Mouse (Mus musculus): ENCODE measurements around the gene Hs3st3a1. TPM values are rescaled to one million over a fixed set of nuclear protein-coding genes. Genes with fewer than 3 reads are reported as not detected.

Hs3st3a1 gene
- polyA plus RNA-seq, 1 experiment, result 0.83 TPM

DNA sequence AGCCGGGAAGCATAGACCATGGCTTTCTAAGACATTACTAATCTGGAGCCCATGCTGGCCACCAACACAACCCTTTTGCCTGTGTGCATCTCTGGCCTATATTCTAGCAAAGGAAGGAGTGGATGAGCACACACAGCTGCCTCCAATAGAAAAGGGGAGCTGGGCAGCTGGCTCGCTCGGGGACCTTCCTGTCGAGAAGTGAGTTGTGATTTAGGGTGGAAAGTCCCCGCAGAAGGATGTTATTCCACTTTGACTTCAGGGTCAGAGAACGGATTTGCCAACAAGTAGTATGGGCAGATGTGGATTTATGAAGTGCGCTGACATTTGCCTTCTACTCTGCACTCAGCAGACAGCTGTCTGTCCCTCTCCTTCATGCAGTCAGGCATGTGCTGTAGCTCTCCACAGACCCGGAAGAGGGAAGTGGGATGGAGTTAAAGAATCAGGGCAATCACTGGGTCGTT is 108.1 kb downstream of the Hs3st3a1 start:
- Histone ChIP-seq H3K79me2 (ENCODE audit: control insufficient read depth, insufficient read depth) (no peaks in the 10 kb centered on the region), H3K4me3 (ENCODE audit: insufficient read depth, poor library complexity, severe bottlenecking) (no peak overlapping the region), H3K27me3 (ENCODE audit: control insufficient read depth, insufficient read depth, insufficient read length) (no peaks in the 10 kb centered on the region), H3ac (ENCODE audit: control insufficient read depth, insufficient read length, low read depth) (no peak overlapping the region), H3K79me3 (ENCODE audit: low read depth) (no peaks in the 10 kb centered on the region), H3K36me3 (ENCODE audit: control insufficient read depth, insufficient read depth) (no peaks in the 10 kb centered on the region)
- no peak for TF ChIP-seq CTCF (IDR thresholded peaks at IDR 0.05; ENCODE audit: control insufficient read depth, insufficient read depth, insufficient read length)
- no peak for TF ChIP-seq MYOD1 (IDR thresholded peaks at IDR 0.05; ENCODE audit: control insufficient read depth, insufficient read length, low read depth)
- no peak for TF ChIP-seq CEBPB (IDR thresholded peaks at IDR 0.05; ENCODE audit: low read depth)

DNA sequence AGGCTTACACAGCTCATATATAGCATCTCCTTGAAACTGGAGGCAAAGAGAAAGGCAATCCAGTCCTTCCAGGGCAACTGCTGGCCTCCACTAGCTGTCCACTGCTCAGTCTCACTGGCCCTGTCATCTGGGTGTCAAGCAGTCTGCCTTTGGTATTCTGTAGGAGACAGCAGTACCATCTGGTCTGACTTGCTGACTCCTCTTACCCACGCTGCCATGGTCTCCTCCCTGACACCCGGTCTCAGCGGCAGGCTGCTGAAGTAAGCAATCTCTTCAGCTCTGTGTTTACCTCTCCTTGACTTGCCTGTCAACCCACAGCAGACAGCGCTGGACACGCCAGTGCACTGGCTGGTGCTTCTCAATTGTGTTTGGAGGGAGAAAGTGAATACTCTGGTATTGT is 109.1 kb downstream of the Hs3st3a1 start:
- no peaks in the 10 kb centered on the region for H3K27me3 ChIP-seq (ENCODE audit: control insufficient read depth, insufficient read depth, insufficient read length)
- H3ac ChIP-seq (ENCODE audit: control insufficient read depth, insufficient read length, low read depth), result no peak overlapping the region
- no peaks in the 10 kb centered on the region for H3K36me3 ChIP-seq (ENCODE audit: control insufficient read depth, insufficient read depth)
- no peak for TF ChIP-seq CTCF (IDR thresholded peaks at IDR 0.05; ENCODE audit: control insufficient read depth, insufficient read depth, insufficient read length)
- TF ChIP-seq CEBPB (IDR thresholded peaks at IDR 0.05; ENCODE audit: low read depth), result no peak
- no peak for TF ChIP-seq MAX (IDR thresholded peaks at IDR 0.05)
- TF ChIP-seq MYOG (IDR thresholded peaks at IDR 0.05; ENCODE audit: control insufficient read depth, extremely low read depth, insufficient read length), result no peak
- no peak for TF ChIP-seq FOSL1 (IDR thresholded peaks at IDR 0.05; ENCODE audit: insufficient read depth, low read length, poor library complexity, severe bottlenecking)
- TF ChIP-seq MYOD1 (IDR thresholded peaks at IDR 0.05; ENCODE audit: control insufficient read depth, insufficient read length, low read depth), result no peak
- no peak for TF ChIP-seq USF1 (IDR thresholded peaks at IDR 0.05; ENCODE audit: low read depth)
- no peak overlapping the region for H3K4me3 ChIP-seq (ENCODE audit: insufficient read depth, poor library complexity, severe bottlenecking)
- no peaks in the 10 kb centered on the region for H3K79me3 ChIP-seq (ENCODE audit: low read depth)
- no peaks in the 10 kb centered on the region for H3K79me2 ChIP-seq (ENCODE audit: control insufficient read depth, insufficient read depth)

DNA sequence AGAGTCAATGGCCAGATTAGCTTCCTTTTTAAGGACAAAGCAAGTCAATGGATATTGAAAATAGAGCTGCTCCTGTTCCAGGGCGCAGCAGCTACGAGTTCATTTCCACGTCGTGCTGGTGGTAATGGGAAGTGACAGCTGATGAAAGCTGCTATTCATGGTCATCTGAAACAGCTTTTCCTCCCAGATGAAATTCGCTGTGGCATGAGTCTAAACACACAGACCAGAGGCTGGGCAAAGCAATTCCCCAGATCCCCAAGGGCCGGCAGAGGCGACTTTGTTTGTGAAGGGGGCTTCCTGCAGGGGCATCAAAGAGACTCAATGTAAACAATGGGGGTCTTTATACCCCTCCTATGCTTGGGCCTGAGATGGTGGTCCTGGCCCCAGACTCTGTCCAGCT is 114.2 kb downstream of the Hs3st3a1 start:
- Histone ChIP-seq H3K79me2 (ENCODE audit: control insufficient read depth, insufficient read depth) (no peaks in the 10 kb centered on the region), H3K4me3 (ENCODE audit: insufficient read depth, poor library complexity, severe bottlenecking) (no peak overlapping the region), H3K79me3 (ENCODE audit: low read depth) (no peaks in the 10 kb centered on the region), H3K36me3 (ENCODE audit: control insufficient read depth, insufficient read depth) (no peaks in the 10 kb centered on the region), H3ac (ENCODE audit: control insufficient read depth, insufficient read length, low read depth) (no peak overlapping the region), H3K27me3 (ENCODE audit: control insufficient read depth, insufficient read depth, insufficient read length) (no peaks in the 10 kb centered on the region)
- TF ChIP-seq MYOG (IDR thresholded peaks at IDR 0.05; ENCODE audit: control insufficient read depth, extremely low read depth, insufficient read length), result no peak
- TF ChIP-seq CTCF (IDR thresholded peaks at IDR 0.05; ENCODE audit: control insufficient read depth, insufficient read depth, insufficient read length), result no peak
- no peak for TF ChIP-seq USF1 (IDR thresholded peaks at IDR 0.05; ENCODE audit: low read depth)
- TF ChIP-seq MYOD1 (IDR thresholded peaks at IDR 0.05; ENCODE audit: control insufficient read depth, insufficient read length, low read depth), result no peak
- TF ChIP-seq CEBPB (IDR thresholded peaks at IDR 0.05; ENCODE audit: low read depth), result no peak
- no peak for TF ChIP-seq MAX (IDR thresholded peaks at IDR 0.05)
- TF ChIP-seq FOSL1 (IDR thresholded peaks at IDR 0.05; ENCODE audit: insufficient read depth, low read length, poor library complexity, severe bottlenecking), result no peak

DNA sequence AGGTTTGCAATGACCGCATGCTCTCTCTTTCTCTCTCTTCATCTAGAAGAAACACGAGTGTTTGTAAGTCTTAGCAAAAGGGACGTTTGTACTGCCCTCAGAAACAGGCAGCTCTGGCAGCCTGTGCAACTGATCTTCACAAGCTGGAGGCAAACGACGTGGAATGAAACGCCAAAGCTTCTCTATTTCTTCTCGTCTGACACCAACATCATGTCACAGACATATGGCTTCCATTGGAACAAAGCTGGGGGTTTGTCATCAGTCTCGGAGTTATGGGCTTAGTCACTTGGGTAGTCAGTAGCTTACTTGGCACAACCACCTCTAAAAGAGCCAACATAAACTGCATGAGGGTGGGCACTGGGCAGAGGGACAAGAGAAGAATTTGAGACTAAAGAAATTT is 114.8 kb downstream of the Hs3st3a1 start:
- H3K27me3 ChIP-seq (ENCODE audit: control insufficient read depth, insufficient read depth, insufficient read length), result no peaks in the 10 kb centered on the region
- H3K79me3 ChIP-seq (ENCODE audit: low read depth), result no peaks in the 10 kb centered on the region
- no peak for TF ChIP-seq FOSL1 (IDR thresholded peaks at IDR 0.05; ENCODE audit: insufficient read depth, low read length, poor library complexity, severe bottlenecking)
- no peak for TF ChIP-seq USF1 (IDR thresholded peaks at IDR 0.05; ENCODE audit: low read depth)
- no peak for TF ChIP-seq CTCF (IDR thresholded peaks at IDR 0.05; ENCODE audit: control insufficient read depth, insufficient read depth, insufficient read length)
- no peak for TF ChIP-seq MAX (IDR thresholded peaks at IDR 0.05)
- no peak for TF ChIP-seq CEBPB (IDR thresholded peaks at IDR 0.05; ENCODE audit: low read depth)
- no peak for TF ChIP-seq MYOD1 (IDR thresholded peaks at IDR 0.05; ENCODE audit: control insufficient read depth, insufficient read length, low read depth)
- TF ChIP-seq MYOG (IDR thresholded peaks at IDR 0.05; ENCODE audit: control insufficient read depth, extremely low read depth, insufficient read length), result no peak
- H3K4me3 ChIP-seq (ENCODE audit: insufficient read depth, poor library complexity, severe bottlenecking), result no peak overlapping the region
- no peaks in the 10 kb centered on the region for H3K79me2 ChIP-seq (ENCODE audit: control insufficient read depth, insufficient read depth)
- H3ac ChIP-seq (ENCODE audit: control insufficient read depth, insufficient read length, low read depth), result no peak overlapping the region
- no peaks in the 10 kb centered on the region for H3K36me3 ChIP-seq (ENCODE audit: control insufficient read depth, insufficient read depth)

DNA sequence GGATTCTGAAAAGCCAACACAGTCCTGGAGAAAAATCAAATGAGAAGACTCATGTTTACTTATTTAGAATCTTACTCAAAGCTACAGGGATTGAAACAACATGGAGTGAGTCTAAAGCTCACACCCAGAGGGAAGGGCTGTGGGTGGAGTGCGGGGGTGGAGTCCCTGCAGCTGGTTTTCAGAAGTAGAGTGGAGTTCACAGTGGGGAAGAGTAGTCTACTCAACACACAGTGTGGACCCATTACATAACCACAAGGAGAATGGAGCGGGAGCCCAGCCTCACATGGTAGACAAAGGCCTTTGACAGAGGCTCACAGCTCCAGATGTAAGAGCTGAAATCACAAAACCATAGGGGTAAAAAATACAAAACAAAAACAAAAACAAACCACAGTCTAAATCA is 123.2 kb downstream of the Hs3st3a1 start:
- H3K4me3 ChIP-seq (ENCODE audit: insufficient read depth, poor library complexity, severe bottlenecking), result no peak overlapping the region
- H3K36me3 ChIP-seq (ENCODE audit: control insufficient read depth, insufficient read depth), result no peaks in the 10 kb centered on the region
- no peaks in the 10 kb centered on the region for H3K79me2 ChIP-seq (ENCODE audit: control insufficient read depth, insufficient read depth)
- no peaks in the 10 kb centered on the region for H3K27me3 ChIP-seq (ENCODE audit: control insufficient read depth, insufficient read depth, insufficient read length)
- H3ac ChIP-seq (ENCODE audit: control insufficient read depth, insufficient read length, low read depth), result no peak overlapping the region
- no peaks in the 10 kb centered on the region for H3K79me3 ChIP-seq (ENCODE audit: low read depth)
- TF ChIP-seq CTCF (IDR thresholded peaks at IDR 0.05; ENCODE audit: control insufficient read depth, insufficient read depth, insufficient read length) (no peak), USF1 (IDR thresholded peaks at IDR 0.05; ENCODE audit: low read depth) (no peak), MYOD1 (IDR thresholded peaks at IDR 0.05; ENCODE audit: control insufficient read depth, insufficient read length, low read depth) (no peak), FOSL1 (IDR thresholded peaks at IDR 0.05; ENCODE audit: insufficient read depth, low read length, poor library complexity, severe bottlenecking) (no peak), CEBPB (IDR thresholded peaks at IDR 0.05; ENCODE audit: low read depth) (no peak), MAX (IDR thresholded peaks at IDR 0.05) (no peak), MYOG (IDR thresholded peaks at IDR 0.05; ENCODE audit: control insufficient read depth, extremely low read depth, insufficient read length) (no peak)

DNA sequence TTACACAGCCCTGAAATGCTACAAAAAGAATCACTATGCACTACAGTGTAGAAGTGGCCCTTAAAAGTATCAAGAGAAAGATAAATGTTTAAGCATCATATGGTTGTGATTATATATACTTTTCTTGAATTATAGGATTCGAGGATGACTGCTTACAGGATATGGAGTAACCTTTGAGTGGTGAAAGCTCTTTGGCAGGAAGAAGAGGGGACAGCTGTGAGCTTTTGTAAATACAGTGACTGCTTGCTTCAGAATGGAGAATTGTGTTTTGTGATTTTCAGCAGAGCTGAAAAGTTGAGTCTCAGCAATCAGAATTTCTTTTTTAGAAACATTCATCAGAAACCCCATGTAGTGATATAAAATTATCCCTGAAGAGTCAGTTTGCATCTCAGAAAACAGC is 124.3 kb downstream of the Hs3st3a1 start:
- TF ChIP-seq CEBPB (IDR thresholded peaks at IDR 0.05; ENCODE audit: low read depth) (no peak), MAX (IDR thresholded peaks at IDR 0.05) (no peak), MYOG (IDR thresholded peaks at IDR 0.05; ENCODE audit: control insufficient read depth, extremely low read depth, insufficient read length) (no peak), FOSL1 (IDR thresholded peaks at IDR 0.05; ENCODE audit: insufficient read depth, low read length, poor library complexity, severe bottlenecking) (no peak), CTCF (IDR thresholded peaks at IDR 0.05; ENCODE audit: control insufficient read depth, insufficient read depth, insufficient read length) (no peak), USF1 (IDR thresholded peaks at IDR 0.05; ENCODE audit: low read depth) (no peak), MYOD1 (IDR thresholded peaks at IDR 0.05; ENCODE audit: control insufficient read depth, insufficient read length, low read depth) (no peak)
- H3K36me3 ChIP-seq (ENCODE audit: control insufficient read depth, insufficient read depth), result no peaks in the 10 kb centered on the region
- H3K79me2 ChIP-seq (ENCODE audit: control insufficient read depth, insufficient read depth), result no peaks in the 10 kb centered on the region
- H3K79me3 ChIP-seq (ENCODE audit: low read depth), result no peaks in the 10 kb centered on the region
- no peak overlapping the region for H3K4me3 ChIP-seq (ENCODE audit: insufficient read depth, poor library complexity, severe bottlenecking)
- H3K27me3 ChIP-seq (ENCODE audit: control insufficient read depth, insufficient read depth, insufficient read length), result no peaks in the 10 kb centered on the region
- H3ac ChIP-seq (ENCODE audit: control insufficient read depth, insufficient read length, low read depth), result no peak overlapping the region
